Mouse (Mus musculus): Measurements from ENCODE around the gene Crhr1. TPM values are rescaled to one million over a fixed set of nuclear protein-coding genes. Genes with fewer than 3 reads are reported as not detected.

Gene Crhr1
- polyA plus RNA-seq (2011; ENCODE audit: insufficient read depth, insufficient read length, low read depth, missing spikeins), result not detected in 2 replicates

GRCm38 (mm10) chr11:104132580-104133441 is at the start of gene Crhr1:
TSS of gene Crhr1 (plus strand) at chr11:104132855.
- H3K27ac ChIP-seq (ENCODE audit: insufficient read depth, low read length), result no peak within 1 kb of the TSS
- H3K36me3 ChIP-seq (ENCODE audit: control insufficient read depth, insufficient read depth, low read length, poor library complexity, severe bottlenecking), result no peaks in the 10 kb centered on the region
- H3K4me1 ChIP-seq (ENCODE audit: control insufficient read depth, insufficient read depth, low read length), result no peaks in the 10 kb centered on the region
- no peak for TF ChIP-seq EP300 (IDR thresholded peaks at IDR 0.05; ENCODE audit: insufficient read depth, low read depth, low read length)
- TF ChIP-seq POLR2A (IDR thresholded peaks at IDR 0.05; ENCODE audit: insufficient read depth, low read length), result no peak
- peak within 1 kb of the TSS; percentile 63 for H3K4me3 ChIP-seq (ENCODE audit: low read depth, low read length)
- H3K9ac ChIP-seq (ENCODE audit: low read depth, poor library complexity, severe bottlenecking), result peak within 1 kb of the TSS; percentile 51
- H3K9me3 ChIP-seq (replicated peaks; ENCODE audit: control insufficient read depth, insufficient read depth, low read length, poor library complexity, severe bottlenecking), result no peaks in the 10 kb centered on the region
- peaks cover 35% of the 10 kb centered on the region for H3K27me3 ChIP-seq (ENCODE audit: control insufficient read depth, insufficient read depth, low read length, poor library complexity, severe bottlenecking)

GRCm38 (mm10) chr11:104083248-104083647 is 49.4 kb upstream of the Crhr1 start:
- H3K9me3 ChIP-seq (replicated peaks; ENCODE audit: control insufficient read depth, insufficient read depth, low read length, poor library complexity, severe bottlenecking), result no peaks in the 10 kb centered on the region
- no peak overlapping the region for H3K4me3 ChIP-seq (ENCODE audit: low read depth, low read length)
- TF ChIP-seq EP300 (IDR thresholded peaks at IDR 0.05; ENCODE audit: insufficient read depth, low read depth, low read length), result no peak
- no peak for TF ChIP-seq CTCF (IDR thresholded peaks at IDR 0.05; ENCODE audit: low read depth, low read length)
- no peak for TF ChIP-seq POLR2A (IDR thresholded peaks at IDR 0.05; ENCODE audit: insufficient read depth, low read length)
- no peaks in the 10 kb centered on the region for H3K4me1 ChIP-seq (ENCODE audit: control insufficient read depth, insufficient read depth, low read length)
- H3K36me3 ChIP-seq (ENCODE audit: control insufficient read depth, insufficient read depth, low read length, poor library complexity, severe bottlenecking), result no peaks in the 10 kb centered on the region
- no peaks in the 10 kb centered on the region for H3K27me3 ChIP-seq (ENCODE audit: control insufficient read depth, insufficient read depth, low read length, poor library complexity, severe bottlenecking)
- no peak overlapping the region for H3K9ac ChIP-seq (ENCODE audit: low read depth, poor library complexity, severe bottlenecking)
- H3K27ac ChIP-seq (ENCODE audit: insufficient read depth, low read length), result no peak overlapping the region

GRCm38 (mm10) chr11:104083716-104084115 is 48.9 kb upstream of the Crhr1 start:
- H3K36me3 ChIP-seq (ENCODE audit: control insufficient read depth, insufficient read depth, low read length, poor library complexity, severe bottlenecking), result no peaks in the 10 kb centered on the region
- no peak overlapping the region for H3K9ac ChIP-seq (ENCODE audit: low read depth, poor library complexity, severe bottlenecking)
- no peaks in the 10 kb centered on the region for H3K27me3 ChIP-seq (ENCODE audit: control insufficient read depth, insufficient read depth, low read length, poor library complexity, severe bottlenecking)
- no peaks in the 10 kb centered on the region for H3K9me3 ChIP-seq (replicated peaks; ENCODE audit: control insufficient read depth, insufficient read depth, low read length, poor library complexity, severe bottlenecking)
- no peak overlapping the region for H3K27ac ChIP-seq (ENCODE audit: insufficient read depth, low read length)
- no peaks in the 10 kb centered on the region for H3K4me1 ChIP-seq (ENCODE audit: control insufficient read depth, insufficient read depth, low read length)
- no peak overlapping the region for H3K4me3 ChIP-seq (ENCODE audit: low read depth, low read length)
- TF ChIP-seq EP300 (IDR thresholded peaks at IDR 0.05; ENCODE audit: insufficient read depth, low read depth, low read length), result no peak
- TF ChIP-seq CTCF (IDR thresholded peaks at IDR 0.05; ENCODE audit: low read depth, low read length), result no peak
- no peak for TF ChIP-seq POLR2A (IDR thresholded peaks at IDR 0.05; ENCODE audit: insufficient read depth, low read length)

GRCm38 (mm10) chr11:104088519-104088918 is 44.1 kb upstream of the Crhr1 start:
- no peak overlapping the region for H3K4me3 ChIP-seq (ENCODE audit: low read depth, low read length)
- no peak overlapping the region for H3K27ac ChIP-seq (ENCODE audit: insufficient read depth, low read length)
- H3K36me3 ChIP-seq (ENCODE audit: control insufficient read depth, insufficient read depth, low read length, poor library complexity, severe bottlenecking), result no peaks in the 10 kb centered on the region
- no peaks in the 10 kb centered on the region for H3K27me3 ChIP-seq (ENCODE audit: control insufficient read depth, insufficient read depth, low read length, poor library complexity, severe bottlenecking)
- no peaks in the 10 kb centered on the region for H3K9me3 ChIP-seq (replicated peaks; ENCODE audit: control insufficient read depth, insufficient read depth, low read length, poor library complexity, severe bottlenecking)
- H3K4me1 ChIP-seq (ENCODE audit: control insufficient read depth, insufficient read depth, low read length), result no peaks in the 10 kb centered on the region
- TF ChIP-seq CTCF (IDR thresholded peaks at IDR 0.05; ENCODE audit: low read depth, low read length), result no peak
- no peak for TF ChIP-seq EP300 (IDR thresholded peaks at IDR 0.05; ENCODE audit: insufficient read depth, low read depth, low read length)
- no peak for TF ChIP-seq POLR2A (IDR thresholded peaks at IDR 0.05; ENCODE audit: insufficient read depth, low read length)
- no peak overlapping the region for H3K9ac ChIP-seq (ENCODE audit: low read depth, poor library complexity, severe bottlenecking)

- no peak for TF ChIP-seq POLR2A (IDR thresholded peaks at IDR 0.05; ENCODE audit: insufficient read depth, low read length)
- no peak for TF ChIP-seq EP300 (IDR thresholded peaks at IDR 0.05; ENCODE audit: insufficient read depth, low read depth, low read length)
- no peak for TF ChIP-seq CTCF (IDR thresholded peaks at IDR 0.05; ENCODE audit: low read depth, low read length)
- no peaks in the 10 kb centered on the region for H3K36me3 ChIP-seq (ENCODE audit: control insufficient read depth, insufficient read depth, low read length, poor library complexity, severe bottlenecking)
- no peaks in the 10 kb centered on the region for H3K27me3 ChIP-seq (ENCODE audit: control insufficient read depth, insufficient read depth, low read length, poor library complexity, severe bottlenecking)
- no peak overlapping the region for H3K9ac ChIP-seq (ENCODE audit: low read depth, poor library complexity, severe bottlenecking)
- H3K4me3 ChIP-seq (ENCODE audit: low read depth, low read length), result no peak overlapping the region
- H3K9me3 ChIP-seq (replicated peaks; ENCODE audit: control insufficient read depth, insufficient read depth, low read length, poor library complexity, severe bottlenecking), result no peaks in the 10 kb centered on the region
- no peak overlapping the region for H3K27ac ChIP-seq (ENCODE audit: insufficient read depth, low read length)
- no peaks in the 10 kb centered on the region for H3K4me1 ChIP-seq (ENCODE audit: control insufficient read depth, insufficient read depth, low read length)
Observed at GRCm38 (mm10) chr11:104090769-104091168, 41.9 kb upstream of the Crhr1 start.

GRCm38 (mm10) chr11:104095151-104095550 is 37.5 kb upstream of the Crhr1 start:
- TF ChIP-seq EP300 (IDR thresholded peaks at IDR 0.05; ENCODE audit: insufficient read depth, low read depth, low read length) (no peak), POLR2A (IDR thresholded peaks at IDR 0.05; ENCODE audit: insufficient read depth, low read length) (no peak), CTCF (IDR thresholded peaks at IDR 0.05; ENCODE audit: low read depth, low read length) (no peak)

More at GRCm38 (mm10) chr11:104095151-104095550, 37.5 kb upstream of the Crhr1 start:
- Histone ChIP-seq H3K36me3 (ENCODE audit: control insufficient read depth, insufficient read depth, low read length, poor library complexity, severe bottlenecking) (no peaks in the 10 kb centered on the region), H3K9ac (ENCODE audit: low read depth, poor library complexity, severe bottlenecking) (no peak overlapping the region), H3K4me3 (ENCODE audit: low read depth, low read length) (no peak overlapping the region), H3K27ac (ENCODE audit: insufficient read depth, low read length) (no peak overlapping the region), H3K9me3 (replicated peaks; ENCODE audit: control insufficient read depth, insufficient read depth, low read length, poor library complexity, severe bottlenecking) (no peaks in the 10 kb centered on the region), H3K27me3 (ENCODE audit: control insufficient read depth, insufficient read depth, low read length, poor library complexity, severe bottlenecking) (no peaks in the 10 kb centered on the region), H3K4me1 (ENCODE audit: control insufficient read depth, insufficient read depth, low read length) (no peaks in the 10 kb centered on the region)

Measured in ES-Bruce4 (cell line).